Mouse (Mus musculus) myocyte (in vitro differentiated cells): ENCODE data around the gene Dgkg. TPM values are rescaled to one million over a fixed set of nuclear protein-coding genes. Genes with fewer than 3 reads are reported as not detected.

Experiments used
- H3K27me3 ChIP-seq: one replicate; pipeline ENCODE4 v1.6.1; 2011; ENCODE audit not compliant: control insufficient read depth, insufficient read depth, insufficient read length
- H3K36me3 ChIP-seq: one replicate; pipeline ENCODE4 v1.6.1; 2011; ENCODE audit not compliant: control insufficient read depth, insufficient read depth
- H3K4me2 ChIP-seq: one replicate; pipeline ENCODE4 v1.6.1; 2011; ENCODE audit warnings: low read depth, control low read depth
- H3K4me3 ChIP-seq: one replicate; pipeline ENCODE4 v1.5.1; 2011; ENCODE audit warnings: mild to moderate bottlenecking, control low read depth, moderate library complexity
- H3K79me2 ChIP-seq: one replicate; pipeline ENCODE4 v1.6.1; 2011; ENCODE audit not compliant: control insufficient read depth, insufficient read depth
- H3ac ChIP-seq: one replicate; pipeline ENCODE4 v1.6.1; 2011; ENCODE audit not compliant: control insufficient read depth, insufficient read length
- CEBPB ChIP-seq: IDR thresholded peaks from 2 replicates; pipeline ENCODE4 v1.6.1; 2011; ENCODE audit warnings: mild to moderate bottlenecking, moderate library complexity; ENCODE audit not compliant: poor library complexity, insufficient read depth, severe bottlenecking
- E2F4 ChIP-seq: IDR thresholded peaks from one replicate; pipeline ENCODE4 v1.6.1; 2011; ENCODE audit warnings: mild to moderate bottlenecking, control low read depth, moderate library complexity; ENCODE audit not compliant: insufficient read depth
- MAX ChIP-seq: IDR thresholded peaks from one replicate; pipeline ENCODE4 v1.6.1; 2011; ENCODE audit warnings: low read depth, mild to moderate bottlenecking, control low read depth
- MYOD1 ChIP-seq, 3 experiments: IDR thresholded peaks; one replicate each; pipeline ENCODE4 v1.6.1; 2011; ENCODE audit warnings: control low read depth in 2 of 3, low read depth in 2 of 3, mild to moderate bottlenecking in 2 of 3, moderate library complexity in 1 of 3; ENCODE audit not compliant: insufficient read length in 2 of 3, control insufficient read depth in 1 of 3
- MYOG ChIP-seq, 3 experiments: IDR thresholded peaks; one replicate each; pipeline ENCODE4 v1.6.1; 2011; ENCODE audit warnings: control low read depth in 2 of 3, low read depth in 2 of 3, mild to moderate bottlenecking in 2 of 3; ENCODE audit not compliant: insufficient read length in 2 of 3, control insufficient read depth in 1 of 3, insufficient read depth in 1 of 3
- POLR2A ChIP-seq: IDR thresholded peaks from one replicate; pipeline ENCODE4 v1.6.1; 2011; ENCODE audit warnings: low read depth, mild to moderate bottlenecking, control low read depth, moderate library complexity; ENCODE audit not compliant: insufficient read length
- POLR2AphosphoS2 ChIP-seq: IDR thresholded peaks from one replicate; pipeline ENCODE4 v1.6.1; 2011; ENCODE audit warnings: low read depth, control low read depth; ENCODE audit not compliant: insufficient read length
- REST ChIP-seq: IDR thresholded peaks from one replicate; pipeline ENCODE4 v1.6.1; 2011; ENCODE audit warnings: mild to moderate bottlenecking, control low read depth, moderate library complexity; ENCODE audit not compliant: insufficient read depth, insufficient read length
- SRF ChIP-seq: IDR thresholded peaks from one replicate; pipeline ENCODE4 v1.6.1; 2011; ENCODE audit warnings: low read depth; ENCODE audit not compliant: control insufficient read depth, insufficient read length
- TCF12 ChIP-seq: IDR thresholded peaks from one replicate; pipeline ENCODE4 v1.6.1; 2011; ENCODE audit warnings: mild to moderate bottlenecking, control low read depth; ENCODE audit not compliant: poor library complexity, insufficient read depth, severe bottlenecking
- TCF3 ChIP-seq: IDR thresholded peaks from one replicate; pipeline ENCODE4 v1.6.1; 2011; ENCODE audit warnings: low read depth, control low read depth; ENCODE audit not compliant: insufficient read length
- USF1 ChIP-seq: IDR thresholded peaks from one replicate; pipeline ENCODE4 v1.6.1; 2011; ENCODE audit warnings: low read depth, mild to moderate bottlenecking, control low read depth, moderate library complexity
- polyA plus RNA-seq: library from polyadenylated mRNA; unstranded; fragments of >200 nt; fragmentation: generic; extraction: Trizol; gene quantifications from one replicate; pipeline ENCODE4 v1.2.1, GENCODE M21; 2012; ENCODE audit warnings: missing spikeins

The Dgkg gene
- polyA plus RNA-seq, 1 experiment, result 0.01 TPM

DNA sequence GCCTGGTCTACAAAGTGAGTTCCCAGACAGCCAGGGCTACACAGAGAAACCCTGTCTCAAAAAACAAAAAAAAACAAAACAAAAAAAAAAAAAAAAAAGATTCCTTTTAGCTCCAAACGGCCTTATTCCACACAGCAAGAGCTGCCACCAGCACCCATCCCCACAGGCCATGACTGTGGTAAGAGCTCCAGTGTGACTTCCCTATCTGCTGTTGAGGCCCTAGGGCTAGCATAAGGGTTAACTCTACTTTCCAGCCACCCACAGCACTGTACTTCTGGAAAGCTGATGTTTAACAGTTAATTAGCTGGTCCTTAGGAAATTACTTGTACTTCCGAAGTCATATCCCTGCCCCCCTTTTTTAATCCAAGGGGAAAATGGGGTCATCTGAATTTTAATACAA is 225.7 kb downstream of the Dgkg start:
- H3K4me3 ChIP-seq, result no peak overlapping the region
- no peak overlapping the region for H3ac ChIP-seq
- peaks cover 3% of the 10 kb centered on the region for H3K36me3 ChIP-seq
- H3K4me2 ChIP-seq, result no peak overlapping the region
- peaks cover 2% of the 10 kb centered on the region for H3K79me2 ChIP-seq
- TF ChIP-seq MYOD1 (IDR thresholded peaks at IDR 0.05; ENCODE audit: control insufficient read depth in 1 of 3, insufficient read length in 2 of 3, low read depth in 2 of 3) (no peak), TCF12 (no peak), MAX (no peak), TCF3 (no peak), MYOG (IDR thresholded peaks at IDR 0.05; ENCODE audit: control insufficient read depth in 1 of 3, insufficient read depth in 1 of 3, insufficient read length in 2 of 3, low read depth in 2 of 3) (no peak), CEBPB (no peak)
- no peaks in the 10 kb centered on the region for H3K27me3 ChIP-seq

DNA sequence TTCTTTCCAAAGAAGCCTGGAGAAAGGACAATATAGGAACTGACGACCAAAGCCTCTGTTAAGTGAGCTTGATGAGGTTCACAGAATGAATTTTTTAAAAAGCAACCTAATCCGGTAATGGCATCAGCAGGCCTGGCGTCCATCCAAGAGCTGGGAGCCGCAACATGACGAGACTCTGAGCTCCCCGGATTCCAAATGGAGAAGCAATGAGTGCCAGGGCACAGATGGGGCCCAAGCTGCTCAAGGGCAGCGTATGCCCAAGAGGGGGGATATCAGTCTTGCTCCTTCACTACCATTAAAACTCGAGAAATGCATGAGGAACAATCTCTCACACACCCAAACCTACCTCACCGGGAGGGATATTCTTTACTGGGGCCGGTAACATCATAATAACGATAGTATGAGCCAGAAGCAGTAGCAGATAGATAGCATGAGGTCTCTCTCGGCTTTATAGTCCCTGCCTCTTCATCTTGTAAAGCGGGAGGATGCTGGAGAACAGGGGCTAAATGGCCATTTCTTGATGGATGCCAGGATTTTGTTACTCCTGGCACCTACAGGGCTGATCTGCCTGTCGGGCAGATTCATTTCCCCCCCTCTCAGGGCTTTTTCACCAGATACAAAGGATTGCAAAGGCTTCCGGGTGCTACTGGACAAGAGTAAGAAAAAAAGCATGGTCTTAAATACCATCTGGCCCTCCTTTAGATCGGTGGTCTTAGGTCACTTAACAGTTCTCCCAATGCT is 226.6 kb downstream of the Dgkg start:
- TF ChIP-seq POLR2A (no peak), MYOG (IDR thresholded peaks at IDR 0.05; ENCODE audit: control insufficient read depth in 1 of 3, insufficient read depth in 1 of 3, insufficient read length in 2 of 3, low read depth in 2 of 3) (no peak), E2F4 (no peak), TCF3 (no peak), USF1 (no peak), POLR2AphosphoS2 (no peak), MYOD1 (IDR thresholded peaks at IDR 0.05; ENCODE audit: control insufficient read depth in 1 of 3, insufficient read length in 2 of 3, low read depth in 2 of 3) (no peak), REST (no peak), TCF12 (no peak), MAX (no peak), CEBPB (no peak), SRF (no peak)
- Histone ChIP-seq H3ac (no peak overlapping the region), H3K4me3 (no peak overlapping the region), H3K36me3 (peaks cover 3% of the 10 kb centered on the region), H3K79me2 (no peaks in the 10 kb centered on the region), H3K27me3 (no peaks in the 10 kb centered on the region), H3K4me2 (no peak overlapping the region)

DNA sequence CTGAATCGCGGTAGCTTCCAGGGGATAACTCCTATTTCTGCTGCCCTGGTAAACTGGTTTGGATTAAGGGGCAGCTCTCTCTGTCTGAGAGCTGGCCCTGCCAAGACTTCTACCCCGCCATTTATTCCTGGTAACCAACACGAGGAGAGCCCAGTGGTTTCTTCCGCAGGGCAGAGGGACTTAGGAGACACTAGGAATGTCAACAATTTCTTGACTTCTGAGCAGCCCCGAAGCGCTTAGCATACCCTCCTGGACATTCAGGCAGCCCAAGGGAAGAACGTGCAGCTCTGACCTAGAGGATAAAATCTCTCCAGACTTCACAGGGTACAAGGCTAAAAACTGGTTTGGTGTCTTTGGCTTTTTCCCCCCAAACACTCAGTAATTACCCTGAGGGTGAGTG is 227.6 kb downstream of the Dgkg start:
- Histone ChIP-seq H3K27me3 (no peaks in the 10 kb centered on the region), H3K36me3 (peaks cover 3% of the 10 kb centered on the region), H3K4me2 (no peak overlapping the region), H3ac (no peak overlapping the region), H3K79me2 (no peaks in the 10 kb centered on the region), H3K4me3 (no peak overlapping the region)
- no peak for TF ChIP-seq POLR2AphosphoS2
- TF ChIP-seq E2F4, result no peak
- no peak for TF ChIP-seq CEBPB
- no peak for TF ChIP-seq TCF12
- TF ChIP-seq MAX, result no peak
- no peak for TF ChIP-seq REST
- TF ChIP-seq TCF3, result no peak
- no peak for TF ChIP-seq POLR2A
- TF ChIP-seq MYOD1 (IDR thresholded peaks at IDR 0.05; ENCODE audit: control insufficient read depth in 1 of 3, insufficient read length in 2 of 3, low read depth in 2 of 3), result no peak
- TF ChIP-seq USF1, result no peak
- no peak for TF ChIP-seq MYOG (IDR thresholded peaks at IDR 0.05; ENCODE audit: control insufficient read depth in 1 of 3, insufficient read depth in 1 of 3, insufficient read length in 2 of 3, low read depth in 2 of 3)
- no peak for TF ChIP-seq SRF

DNA sequence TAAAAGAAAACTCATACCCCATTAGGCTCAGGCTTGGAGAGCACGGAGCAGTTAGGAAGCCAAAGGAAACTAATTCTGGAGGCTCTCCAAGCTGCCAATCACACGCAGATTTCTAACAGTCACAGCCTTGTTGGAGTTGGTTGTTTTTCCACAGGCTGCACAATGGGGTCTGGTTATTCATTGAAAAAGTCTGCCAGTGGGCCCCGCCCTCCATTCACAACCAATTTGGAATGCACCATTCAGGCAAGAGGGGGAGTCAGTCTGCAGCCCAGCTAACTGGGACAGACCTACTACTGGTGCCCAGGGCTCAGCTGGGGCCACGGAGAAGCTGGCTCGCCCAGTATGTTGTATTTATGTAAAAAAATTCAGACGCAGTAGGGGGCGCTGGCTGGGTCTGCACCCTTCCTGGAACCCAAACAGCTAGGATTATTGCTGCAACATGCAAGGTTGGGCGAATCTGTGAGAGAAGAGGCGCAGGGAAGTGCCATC is 228.1 kb downstream of the Dgkg start:
- Histone ChIP-seq H3K36me3 (peaks cover 3% of the 10 kb centered on the region), H3K79me2 (no peaks in the 10 kb centered on the region), H3K4me3 (no peak overlapping the region), H3ac (no peak overlapping the region), H3K27me3 (no peaks in the 10 kb centered on the region), H3K4me2 (no peak overlapping the region)
- TF ChIP-seq POLR2AphosphoS2 (no peak), POLR2A (no peak), USF1 (no peak), TCF12 (no peak), MYOD1 (IDR thresholded peaks at IDR 0.05; ENCODE audit: control insufficient read depth in 1 of 3, insufficient read length in 2 of 3, low read depth in 2 of 3) (no peak), SRF (no peak), MAX (no peak), MYOG (IDR thresholded peaks at IDR 0.05; ENCODE audit: control insufficient read depth in 1 of 3, insufficient read depth in 1 of 3, insufficient read length in 2 of 3, low read depth in 2 of 3) (no peak), TCF3 (no peak), CEBPB (no peak), REST (no peak)
